Mouse (Mus musculus): ENCODE results near the gene F11. TPM values are rescaled to one million over a fixed set of nuclear protein-coding genes. Genes with fewer than 3 reads are reported as not detected.

The F11 gene
- not detected in 2 replicates for polyA plus RNA-seq (2016; fragmentation: Nextera tagmentation; extraction: Ambion mirVana)

DNA sequence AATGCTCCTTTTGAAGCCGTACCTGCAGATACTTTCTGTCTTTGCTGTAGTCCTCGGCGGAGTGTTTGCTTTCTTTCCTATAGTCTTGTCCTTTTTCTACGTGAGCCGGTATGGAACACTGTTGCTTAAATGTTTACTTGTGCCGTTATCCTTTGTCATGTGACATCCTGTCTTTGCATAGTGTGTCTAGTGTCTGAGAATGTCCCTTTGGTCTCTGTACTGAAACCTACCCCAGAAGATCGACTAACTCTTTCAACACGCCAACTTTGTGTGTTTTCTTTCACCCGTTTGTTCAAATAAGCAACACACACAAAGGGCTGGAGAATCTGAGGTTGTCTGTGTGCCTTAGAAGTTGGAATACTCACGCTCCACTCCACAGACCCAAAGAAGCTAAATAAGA, at the start of gene F11:
Gene F11 (minus strand): TSS at position 112 of the 400 bp plus-strand sequence.
- H3K27me3 ChIP-seq, result no peaks in the 10 kb centered on the region
- 88% methylated on average over 10 of the region's 10 CpGs for WGBS
- no peak for ATAC-seq (ENCODE audit: low FRiP score)

DNA sequence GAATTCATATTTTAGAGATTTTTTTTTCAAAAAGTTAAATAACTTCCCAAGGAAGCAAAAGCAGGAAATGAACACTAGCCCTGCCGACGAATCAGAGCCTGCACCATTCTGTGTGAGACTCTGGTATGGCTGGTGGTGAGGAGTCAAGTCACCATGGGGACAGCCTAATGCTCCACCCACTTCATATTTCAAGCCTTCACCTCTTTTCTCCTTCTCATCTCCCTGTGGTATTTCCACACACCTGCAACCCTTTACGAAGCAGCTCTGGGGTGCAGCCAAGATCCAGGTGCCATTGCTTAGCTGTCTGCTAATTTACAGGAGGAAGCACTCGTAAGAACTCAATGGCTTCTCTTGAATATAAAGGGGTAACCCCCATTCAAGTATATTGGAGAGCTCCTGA, 49.1 kb upstream of the F11 start:
- WGBS, result 88% methylated on average over 4 of the region's 4 CpGs
- H3K4me1 ChIP-seq, result no peaks in the 10 kb centered on the region
- H3K9me3 ChIP-seq, result no peaks in the 10 kb centered on the region
- no peaks in the 10 kb centered on the region for H3K36me3 ChIP-seq (replicated peaks)
- H3K27me3 ChIP-seq, result no peaks in the 10 kb centered on the region
- H3K9ac ChIP-seq, result no peak overlapping the region
- ATAC-seq (ENCODE audit: low FRiP score), result no peak
- no peak overlapping the region for H3K27ac ChIP-seq
- no peak overlapping the region for H3K4me2 ChIP-seq
- no peak overlapping the region for H3K4me3 ChIP-seq (replicated peaks)

More for the DNA sequence above, at the start of gene F11:
- Histone ChIP-seq H3K27ac (no peak within 1 kb of the TSS), H3K9me3 (no peaks in the 10 kb centered on the region), H3K9ac (no peak within 1 kb of the TSS), H3K4me2 (no peak within 1 kb of the TSS), H3K36me3 (replicated peaks) (no peaks in the 10 kb centered on the region), H3K4me1 (no peaks in the 10 kb centered on the region), H3K4me3 (replicated peaks) (no peak within 1 kb of the TSS)

DNA sequence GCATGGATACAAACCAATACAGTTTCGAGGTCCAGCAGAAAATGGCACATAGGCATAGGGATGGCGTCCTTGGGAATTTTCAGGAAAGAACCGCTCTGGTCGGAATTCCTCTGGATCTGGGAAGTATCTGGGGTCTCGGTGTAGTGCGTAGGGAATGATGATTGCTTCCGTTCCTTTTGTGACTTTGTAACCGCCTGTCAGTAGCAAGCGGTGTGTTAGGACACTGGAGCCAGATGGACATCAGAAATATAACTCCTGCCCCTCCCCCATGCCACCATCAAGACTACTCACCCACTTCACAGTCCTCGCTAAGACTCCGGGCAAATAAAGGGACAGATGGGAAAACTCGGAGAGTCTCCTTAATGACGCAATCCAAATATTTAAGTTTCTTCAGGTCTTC, 46.5 kb upstream of the F11 start, which contains the start of gene Gm45753:
Gene Gm45753 (minus strand): TSS at position 101 of the 400 bp plus-strand sequence.
- 92% methylated on average over 13 of the region's 13 CpGs for WGBS
- Histone ChIP-seq H3K4me2 (no peak within 1 kb of the TSS), H3K9ac (no peak within 1 kb of the TSS), H3K4me1 (no peaks in the 10 kb centered on the region), H3K4me3 (replicated peaks) (no peak within 1 kb of the TSS), H3K36me3 (replicated peaks) (no peaks in the 10 kb centered on the region), H3K27ac (no peak within 1 kb of the TSS), H3K27me3 (no peaks in the 10 kb centered on the region), H3K9me3 (no peaks in the 10 kb centered on the region)
- no peak for ATAC-seq (ENCODE audit: low FRiP score)

DNA sequence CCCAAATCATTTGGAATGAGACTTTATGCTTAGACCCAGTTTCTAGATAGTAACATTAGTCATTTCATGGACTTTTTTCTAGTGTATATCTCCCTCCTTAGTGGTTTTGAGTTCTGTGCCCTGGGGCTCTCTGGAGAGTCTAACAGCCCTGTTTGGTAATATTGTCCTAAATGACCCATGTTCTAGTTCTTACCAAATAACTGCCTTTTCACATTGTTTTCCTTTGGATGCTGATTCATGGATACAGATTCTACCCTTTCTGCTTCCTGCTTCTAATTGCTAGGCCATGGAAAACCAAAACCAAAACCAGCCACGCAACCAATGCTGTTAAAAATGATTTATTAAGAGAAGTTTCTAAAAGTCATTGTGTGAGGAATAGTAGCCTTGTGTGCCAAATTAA, 43.6 kb upstream of the F11 start:
- Histone ChIP-seq H3K27me3 (no peaks in the 10 kb centered on the region), H3K4me3 (replicated peaks) (no peak overlapping the region), H3K4me1 (no peaks in the 10 kb centered on the region), H3K4me2 (no peak overlapping the region), H3K9ac (no peak overlapping the region), H3K27ac (no peak overlapping the region), H3K9me3 (no peaks in the 10 kb centered on the region), H3K36me3 (replicated peaks) (no peaks in the 10 kb centered on the region)
- 84% methylated on average over 1 of the region's 1 CpGs for WGBS
- ATAC-seq (ENCODE audit: low FRiP score), result no peak

DNA sequence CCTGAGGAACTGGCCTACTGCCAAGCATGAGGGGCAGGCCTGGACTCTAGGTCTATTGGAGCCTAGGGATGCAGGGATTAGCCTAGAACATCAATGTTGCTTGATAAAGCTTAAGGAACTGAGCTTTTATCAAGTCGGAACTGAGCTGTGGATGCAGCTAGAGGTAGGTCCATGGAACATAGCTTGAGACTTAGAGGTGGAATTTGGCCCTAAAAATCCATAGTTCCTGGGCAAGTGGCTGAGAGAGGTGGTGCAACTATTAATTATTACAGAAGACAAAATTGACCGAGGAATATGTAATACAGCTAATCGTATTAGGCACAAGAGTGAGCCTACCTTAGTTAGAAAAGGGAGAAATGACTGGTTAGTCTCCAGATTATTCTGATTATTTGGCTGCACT, 42.5 kb upstream of the F11 start:
- no peaks in the 10 kb centered on the region for H3K4me1 ChIP-seq
- H3K27me3 ChIP-seq, result no peaks in the 10 kb centered on the region
- no peak overlapping the region for H3K27ac ChIP-seq
- H3K9ac ChIP-seq, result no peak overlapping the region
- no peaks in the 10 kb centered on the region for H3K36me3 ChIP-seq (replicated peaks)
- H3K4me3 ChIP-seq (replicated peaks), result no peak overlapping the region
- no peak for ATAC-seq (ENCODE audit: low FRiP score)
- WGBS, result 90% methylated on average over 3 of the region's 3 CpGs
- H3K9me3 ChIP-seq, result no peaks in the 10 kb centered on the region
- no peak overlapping the region for H3K4me2 ChIP-seq

DNA sequence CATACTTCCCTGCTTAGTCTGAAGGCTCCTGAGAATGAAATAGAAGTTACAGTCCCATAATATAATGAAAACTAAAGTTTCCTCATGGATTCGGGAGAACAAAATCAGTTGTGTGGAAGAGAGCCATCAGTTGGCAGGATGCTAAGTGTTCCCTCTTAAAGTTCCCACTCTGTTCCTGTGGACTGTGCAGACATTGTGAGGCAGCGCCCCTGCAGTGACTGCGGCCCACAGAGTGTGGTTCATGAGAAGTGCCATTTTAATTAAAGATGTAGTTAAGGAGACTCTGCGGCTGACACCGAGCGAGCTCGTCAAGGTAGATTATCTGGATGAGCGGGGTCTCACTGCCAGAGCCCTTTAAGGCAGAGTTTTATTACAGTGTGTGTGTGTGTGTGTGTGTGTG, 40.6 kb upstream of the F11 start:
- no peak overlapping the region for H3K27ac ChIP-seq
- no peaks in the 10 kb centered on the region for H3K27me3 ChIP-seq
- H3K4me1 ChIP-seq, result no peaks in the 10 kb centered on the region
- no peaks in the 10 kb centered on the region for H3K9me3 ChIP-seq
- H3K36me3 ChIP-seq (replicated peaks), result no peaks in the 10 kb centered on the region
- H3K9ac ChIP-seq, result no peak overlapping the region
- H3K4me3 ChIP-seq (replicated peaks), result no peak overlapping the region
- WGBS, result 71% methylated on average over 8 of the region's 8 CpGs
- no peak for ATAC-seq (ENCODE audit: low FRiP score)
- H3K4me2 ChIP-seq, result no peak overlapping the region

DNA sequence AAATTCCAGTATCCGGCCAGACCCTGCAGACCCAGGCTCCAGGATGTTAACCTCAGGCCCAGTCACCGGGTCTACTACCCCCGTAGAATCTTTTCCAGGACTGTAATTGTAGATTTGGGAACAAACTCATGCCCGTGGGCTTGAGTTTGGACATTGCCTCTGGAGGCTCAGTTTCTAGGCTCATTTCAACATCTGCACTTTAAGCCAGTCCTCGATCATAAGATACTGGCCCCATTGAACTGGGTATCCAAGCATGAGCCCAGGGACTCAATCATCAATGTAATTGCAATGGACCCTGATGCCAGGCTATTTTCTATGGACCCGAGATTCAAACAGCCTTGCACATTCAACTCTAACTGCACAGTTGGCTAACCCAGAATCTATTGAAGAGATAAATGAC, 33.4 kb upstream of the F11 start:
- WGBS, result 86% methylated on average over 6 of the region's 6 CpGs
- no peak overlapping the region for H3K4me2 ChIP-seq
- no peaks in the 10 kb centered on the region for H3K36me3 ChIP-seq (replicated peaks)
- ATAC-seq (ENCODE audit: low FRiP score), result no peak
- no peaks in the 10 kb centered on the region for H3K4me1 ChIP-seq
- H3K27me3 ChIP-seq, result no peaks in the 10 kb centered on the region
- no peak overlapping the region for H3K4me3 ChIP-seq (replicated peaks)
- no peaks in the 10 kb centered on the region for H3K9me3 ChIP-seq
- no peak overlapping the region for H3K27ac ChIP-seq
- H3K9ac ChIP-seq, result no peak overlapping the region

DNA sequence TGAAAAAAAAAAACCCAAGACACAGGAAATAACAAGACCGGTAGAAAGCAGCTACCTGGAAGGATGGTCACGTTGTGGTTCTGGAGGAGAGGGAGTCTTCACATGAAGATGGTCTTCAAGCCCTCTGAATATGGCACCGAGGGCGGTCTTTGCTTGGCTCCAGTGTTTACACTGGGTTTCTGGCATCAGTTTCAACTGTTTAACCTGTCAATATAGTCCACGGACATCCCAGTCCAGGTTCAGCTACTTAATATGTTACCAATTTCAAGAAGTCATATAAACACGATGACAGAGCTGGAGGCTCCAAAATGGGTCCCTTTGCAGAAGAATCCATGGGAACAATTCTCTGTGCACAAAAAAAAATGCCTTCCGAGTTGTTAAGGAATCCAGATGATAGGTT, 32.9 kb upstream of the F11 start, which contains the start of gene Klkb1:
Gene Klkb1 (minus strand): TSS at position 173 of the 400 bp plus-strand sequence.
- Histone ChIP-seq H3K9me3 (no peaks in the 10 kb centered on the region), H3K4me2 (no peak within 1 kb of the TSS), H3K27me3 (no peaks in the 10 kb centered on the region), H3K4me1 (no peaks in the 10 kb centered on the region), H3K4me3 (replicated peaks) (no peak within 1 kb of the TSS), H3K9ac (no peak within 1 kb of the TSS), H3K36me3 (replicated peaks) (no peaks in the 10 kb centered on the region), H3K27ac (no peak within 1 kb of the TSS)
- 91% methylated on average over 7 of the region's 7 CpGs for WGBS
- ATAC-seq (ENCODE audit: low FRiP score), result no peak

DNA sequence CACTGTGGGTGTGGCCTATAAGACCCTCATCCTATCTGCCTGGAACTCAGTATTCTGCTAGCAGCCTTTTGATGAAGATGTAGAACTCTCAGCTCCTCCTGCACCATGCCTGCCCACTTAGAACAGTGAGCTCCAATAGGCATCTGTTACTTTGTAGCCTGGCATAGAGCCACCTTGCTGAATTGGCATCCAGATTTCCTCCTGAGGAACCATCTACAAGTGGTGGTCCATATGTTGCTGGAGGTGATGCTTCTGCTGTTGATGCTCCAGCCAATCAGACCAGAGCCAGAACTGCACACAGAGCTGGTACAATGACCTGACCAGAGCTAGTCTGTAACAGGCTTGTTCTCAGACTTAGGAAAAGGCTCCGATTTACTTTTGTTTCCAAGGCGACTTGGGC, 30.0 kb upstream of the F11 start:
- H3K9ac ChIP-seq, result no peak overlapping the region
- no peak overlapping the region for H3K27ac ChIP-seq
- ATAC-seq (ENCODE audit: low FRiP score), result no peak
- H3K9me3 ChIP-seq, result no peaks in the 10 kb centered on the region
- no peaks in the 10 kb centered on the region for H3K4me1 ChIP-seq
- no peaks in the 10 kb centered on the region for H3K27me3 ChIP-seq
- H3K4me2 ChIP-seq, result no peak overlapping the region
- 81% methylated on average over 2 of the region's 2 CpGs for WGBS
- no peaks in the 10 kb centered on the region for H3K36me3 ChIP-seq (replicated peaks)
- no peak overlapping the region for H3K4me3 ChIP-seq (replicated peaks)

DNA sequence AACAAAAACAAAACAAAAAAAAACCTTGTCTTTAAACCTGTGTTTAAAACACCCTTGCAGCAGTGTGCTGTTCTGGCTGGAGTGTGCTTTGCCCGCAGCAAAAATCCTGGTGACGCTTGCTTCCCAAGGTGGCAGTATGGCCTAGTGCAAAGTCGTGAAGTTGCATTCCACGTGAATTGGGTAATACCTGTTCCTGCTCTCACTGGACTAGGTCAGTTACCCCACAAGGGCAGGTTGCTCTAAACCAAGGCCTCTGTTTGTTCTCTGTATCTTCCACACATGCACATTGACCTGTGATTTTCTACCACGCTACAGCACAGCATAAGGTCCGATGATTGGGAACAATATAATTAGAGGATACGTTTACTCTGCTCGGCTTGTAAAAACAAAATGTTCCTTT, 19.8 kb upstream of the F11 start:
- Histone ChIP-seq H3K27me3 (no peaks in the 10 kb centered on the region), H3K9me3 (no peaks in the 10 kb centered on the region), H3K9ac (no peak overlapping the region), H3K4me1 (no peaks in the 10 kb centered on the region), H3K4me2 (no peak overlapping the region), H3K27ac (no peak overlapping the region), H3K36me3 (replicated peaks) (no peaks in the 10 kb centered on the region), H3K4me3 (replicated peaks) (no peak overlapping the region)
- WGBS, result 77% methylated on average over 8 of the region's 8 CpGs
- ATAC-seq (ENCODE audit: low FRiP score), result no peak

DNA sequence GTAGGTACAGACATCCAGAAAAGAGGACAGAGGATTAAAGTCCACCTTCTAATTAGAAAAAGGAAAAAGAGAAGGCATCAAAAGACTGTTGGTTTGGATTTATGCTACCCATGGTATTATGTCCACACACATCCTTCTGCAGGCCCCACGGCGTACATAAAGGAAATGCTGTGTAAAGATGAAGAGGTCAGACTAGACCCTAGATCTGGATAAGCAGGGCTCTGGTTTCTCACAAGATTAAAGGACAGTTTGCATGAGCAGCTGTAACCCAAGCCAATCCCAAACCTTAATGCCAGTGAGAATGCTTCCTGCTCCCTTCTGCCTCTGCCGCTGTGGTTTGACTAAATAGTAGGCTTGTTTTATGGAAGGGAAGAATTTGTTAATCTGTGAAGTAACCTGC, 15.6 kb upstream of the F11 start:
- Histone ChIP-seq H3K27me3 (no peaks in the 10 kb centered on the region), H3K36me3 (replicated peaks) (no peaks in the 10 kb centered on the region), H3K4me3 (replicated peaks) (no peak overlapping the region), H3K4me2 (no peak overlapping the region), H3K4me1 (no peaks in the 10 kb centered on the region), H3K27ac (no peak overlapping the region), H3K9ac (no peak overlapping the region), H3K9me3 (no peaks in the 10 kb centered on the region)
- 83% methylated on average over 3 of the region's 3 CpGs for WGBS
- ATAC-seq (ENCODE audit: low FRiP score), result no peak

DNA sequence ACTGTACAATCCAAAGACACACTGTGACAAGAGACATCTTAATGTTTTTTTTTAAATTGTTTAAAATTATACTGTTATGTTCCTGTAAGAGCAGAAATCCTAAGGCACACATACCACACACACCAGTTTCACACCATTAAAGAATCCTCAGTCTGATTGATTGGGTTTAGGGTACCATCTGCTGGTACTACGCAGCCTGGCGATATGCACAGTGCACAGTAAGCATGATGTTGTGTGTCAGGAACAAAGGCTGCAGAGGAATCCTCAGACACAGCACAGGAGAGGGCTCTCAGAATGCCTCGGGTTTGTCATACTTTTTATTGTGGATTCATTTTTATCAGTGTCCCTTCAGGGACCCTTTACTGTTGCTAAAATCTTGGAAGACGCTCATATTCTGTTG, 12.5 kb upstream of the F11 start:
- H3K4me3 ChIP-seq (replicated peaks), result no peak overlapping the region
- no peak overlapping the region for H3K27ac ChIP-seq
- no peak for ATAC-seq (ENCODE audit: low FRiP score)
- no peak overlapping the region for H3K9ac ChIP-seq
- H3K27me3 ChIP-seq, result no peaks in the 10 kb centered on the region
- H3K4me2 ChIP-seq, result no peak overlapping the region
- no peaks in the 10 kb centered on the region for H3K4me1 ChIP-seq
- 84% methylated on average over 4 of the region's 4 CpGs for WGBS
- H3K9me3 ChIP-seq, result no peaks in the 10 kb centered on the region
- H3K36me3 ChIP-seq (replicated peaks), result no peaks in the 10 kb centered on the region

DNA sequence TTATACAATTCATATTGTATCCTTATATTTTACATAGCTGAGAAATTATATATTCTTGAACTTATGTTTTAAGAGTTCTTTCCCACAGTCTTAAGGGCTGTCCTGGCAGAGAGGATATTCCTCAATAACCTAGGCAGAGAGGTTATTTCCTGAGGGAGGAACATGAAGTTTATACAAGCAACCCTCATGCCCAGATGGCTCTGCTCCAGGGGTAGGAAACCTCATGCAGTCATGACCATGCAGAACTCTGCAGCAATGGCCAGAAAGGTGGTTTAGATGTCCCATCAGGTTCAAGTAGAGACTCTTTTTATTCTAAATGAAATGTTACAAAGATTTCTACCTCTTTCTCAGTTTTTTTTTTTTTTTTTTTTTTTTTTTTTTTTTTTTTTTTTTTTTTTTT, 7.2 kb upstream of the F11 start:
- Histone ChIP-seq H3K27ac (no peak overlapping the region), H3K4me1 (no peaks in the 10 kb centered on the region), H3K4me3 (replicated peaks) (no peak overlapping the region), H3K4me2 (no peak overlapping the region), H3K27me3 (no peaks in the 10 kb centered on the region), H3K9me3 (no peaks in the 10 kb centered on the region), H3K9ac (no peak overlapping the region), H3K36me3 (replicated peaks) (no peaks in the 10 kb centered on the region)
- ATAC-seq (ENCODE audit: low FRiP score), result no peak

DNA sequence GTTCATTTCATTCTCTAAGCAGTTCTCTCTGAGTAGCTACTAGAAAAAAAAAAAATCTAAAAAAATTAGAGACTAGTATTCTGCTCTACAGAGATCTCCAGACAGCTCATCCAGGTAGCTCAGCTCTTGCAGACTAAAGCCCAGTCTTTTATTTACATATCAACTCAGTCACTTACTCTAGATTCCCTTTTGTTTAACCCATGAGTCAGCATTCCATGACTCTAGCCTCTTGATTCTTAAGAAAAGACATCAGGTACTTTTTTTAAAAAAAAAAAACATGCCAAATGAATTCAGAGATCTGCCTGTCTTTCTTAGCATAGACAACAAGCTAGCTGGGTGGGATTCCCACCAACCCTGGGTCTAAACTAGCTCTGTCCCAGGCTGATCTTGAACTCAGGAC, 6.7 kb upstream of the F11 start:
- H3K27ac ChIP-seq, result no peak overlapping the region
- H3K9me3 ChIP-seq, result no peaks in the 10 kb centered on the region
- no peaks in the 10 kb centered on the region for H3K36me3 ChIP-seq (replicated peaks)
- H3K4me3 ChIP-seq (replicated peaks), result no peak overlapping the region
- no peak overlapping the region for H3K4me2 ChIP-seq
- no peaks in the 10 kb centered on the region for H3K27me3 ChIP-seq
- ATAC-seq (ENCODE audit: low FRiP score), result no peak
- H3K4me1 ChIP-seq, result no peaks in the 10 kb centered on the region
- no peak overlapping the region for H3K9ac ChIP-seq
